8 mouse cellular contexts compared by ENCODE assay signal in the genomic region with DNA sequence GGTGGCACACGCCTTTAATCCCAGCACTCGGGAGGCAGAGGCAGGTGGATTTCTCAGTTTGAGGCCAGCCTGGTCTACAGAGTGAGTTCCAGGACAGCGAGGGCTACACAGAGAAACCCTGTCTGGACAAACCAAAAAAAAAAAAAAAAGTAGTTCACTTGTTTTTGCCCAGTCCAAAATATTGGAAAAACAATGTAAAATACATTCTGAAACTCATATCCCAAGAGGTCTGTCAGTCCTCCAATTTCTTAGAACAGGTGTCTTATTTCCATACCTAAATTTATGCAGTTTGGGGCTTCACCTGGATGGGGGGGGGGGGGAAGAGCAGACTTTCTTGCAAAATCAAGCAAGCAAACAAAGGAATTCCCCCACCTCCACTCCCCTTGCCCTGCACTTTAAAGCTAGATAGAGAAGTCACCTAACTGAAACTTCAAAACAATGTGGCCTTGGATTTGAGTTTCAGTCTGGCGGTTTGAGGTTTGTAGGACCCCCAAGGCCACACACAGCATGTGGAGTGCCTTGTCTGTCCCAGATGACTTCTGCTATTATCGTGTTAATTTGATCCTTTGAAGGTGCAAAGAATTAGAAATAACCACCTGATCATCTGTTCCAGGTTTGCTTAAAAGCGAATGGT. TPM values are rescaled to one million over a fixed set of nuclear protein-coding genes. Genes with fewer than 3 reads are reported as not detected.
DNase-seq lines count a peak whose midpoint lies in the region; ATAC-seq lines count a peak whose summit lies in the region.

No protein-coding gene starts in this region.

- H3K27me3 ChIP-seq in neural tube, embryonic 11.5 days (ENCODE audit: control insufficient read depth, insufficient read depth, low read length): no peaks in the 10 kb centered on the region
- no peaks in the 10 kb centered on the region for H3K27me3 ChIP-seq in embryonic facial prominence, embryonic 14.5 days (replicated peaks; ENCODE audit: control insufficient read depth, insufficient read depth, low read length)
- no peaks in the 10 kb centered on the region for H3K27me3 ChIP-seq in limb, embryonic 13.5 days
- H3K27me3 ChIP-seq in stomach, embryonic 15.5 days (replicated peaks): no peaks in the 10 kb centered on the region

- H3K27ac ChIP-seq in neural tube, embryonic 11.5 days (ENCODE audit: low read depth, low read length): no peak overlapping the region
- no peak overlapping the region for H3K27ac ChIP-seq in embryonic facial prominence, embryonic 14.5 days (replicated peaks; ENCODE audit: low read depth, low read length)
- no peak overlapping the region for H3K27ac ChIP-seq in limb, embryonic 13.5 days
- H3K27ac ChIP-seq in stomach, embryonic 15.5 days: no peak overlapping the region

- H3K4me3 ChIP-seq in neural tube, embryonic 11.5 days (ENCODE audit: low read depth, low read length): no peak overlapping the region
- H3K4me3 ChIP-seq in embryonic facial prominence, embryonic 14.5 days (ENCODE audit: low read depth, low read length): peak overlapping the region; percentile 12; the same call in 1 of the 2 replicates
- peak overlapping the region; percentile 19; the same call in 1 of the 2 replicates for H3K4me3 ChIP-seq in limb, embryonic 13.5 days
- peak overlapping the region; percentile 4; the same call in 1 of the 2 replicates for H3K4me3 ChIP-seq in stomach, embryonic 15.5 days (replicated peaks)

- WGBS in neural tube, embryonic 11.5 days: 49% methylated on average over 6 of the region's 6 CpGs
- 46% methylated on average over 6 of the region's 6 CpGs for WGBS in embryonic facial prominence, embryonic 14.5 days
- 49% methylated on average over 6 of the region's 6 CpGs for WGBS in limb, embryonic 13.5 days
- 49% methylated on average over 6 of the region's 6 CpGs for WGBS in stomach, embryonic 15.5 days

- H3K9ac ChIP-seq in neural tube, embryonic 11.5 days (ENCODE audit: low read length): no peak overlapping the region
- H3K9ac ChIP-seq in embryonic facial prominence, embryonic 14.5 days (ENCODE audit: low read depth, low read length): no peak overlapping the region
- H3K9ac ChIP-seq in limb, embryonic 13.5 days: no peak overlapping the region
- H3K9ac ChIP-seq in stomach, embryonic 15.5 days: no peak overlapping the region

- H3K9me3 ChIP-seq in neural tube, embryonic 11.5 days (ENCODE audit: control insufficient read depth, low read length): no peaks in the 10 kb centered on the region
- H3K9me3 ChIP-seq in embryonic facial prominence, embryonic 14.5 days (ENCODE audit: control insufficient read depth, low read length): no peaks in the 10 kb centered on the region
- no peaks in the 10 kb centered on the region for H3K9me3 ChIP-seq in limb, embryonic 13.5 days
- H3K9me3 ChIP-seq in stomach, embryonic 15.5 days: no peaks in the 10 kb centered on the region

- no peak for DNase-seq in neural tube, embryonic 11.5 days (ENCODE audit: low spot score)
- no peak for DNase-seq in neural tube, embryonic 10.5 days (ENCODE audit: extremely low spot score, low spot score)
- DNase-seq in embryonic facial prominence, embryonic 14.5 days (ENCODE audit: low spot score): no peak
- DNase-seq in gastrocnemius, postnatal 14 days: no peak
- no peak for DNase-seq in gastrocnemius, postnatal 36 days
- no peak for DNase-seq in layer of hippocampus, postnatal 14 days (ENCODE audit: low spot score in 2 of 2)

- intact Hi-C loops in gastrocnemius, postnatal 14 days (cut with DNase I; ENCODE audit: low total_unique reads): no loop called here
- intact Hi-C loops in gastrocnemius, postnatal 36 days (cut with DNase I): no loop called here

- ATAC-seq in neural tube, embryonic 11.5 days (ENCODE audit: insufficient read depth, low FRiP score, low TSS enrichment): no peak
- no peak for ATAC-seq in embryonic facial prominence, embryonic 14.5 days (ENCODE audit: low read depth)
- no peak for ATAC-seq in limb, embryonic 13.5 days (ENCODE audit: low FRiP score, low read depth)
- ATAC-seq in stomach, embryonic 15.5 days (ENCODE audit: insufficient read depth, low FRiP score, low read depth): no peak

- no peaks in the 10 kb centered on the region; the same call in 1 of the 2 replicates for H3K4me1 ChIP-seq in neural tube, embryonic 11.5 days (ENCODE audit: control insufficient read depth, insufficient read depth, low read length)
- H3K4me1 ChIP-seq in embryonic facial prominence, embryonic 14.5 days (ENCODE audit: control insufficient read depth, insufficient read depth, low read length): peaks cover 12% of the 10 kb centered on the region
- peaks cover 11% of the 10 kb centered on the region for H3K4me1 ChIP-seq in limb, embryonic 13.5 days
- H3K4me1 ChIP-seq in stomach, embryonic 15.5 days: peaks cover 6% of the 10 kb centered on the region

- H3K36me3 ChIP-seq in neural tube, embryonic 11.5 days (ENCODE audit: control insufficient read depth, insufficient read depth, low read length): no peaks in the 10 kb centered on the region
- no peaks in the 10 kb centered on the region for H3K36me3 ChIP-seq in embryonic facial prominence, embryonic 14.5 days (ENCODE audit: control insufficient read depth, insufficient read depth, low read length)
- no peaks in the 10 kb centered on the region for H3K36me3 ChIP-seq in limb, embryonic 13.5 days
- H3K36me3 ChIP-seq in stomach, embryonic 15.5 days: no peaks in the 10 kb centered on the region

- peak overlapping the region; percentile 40 for H3K4me2 ChIP-seq in neural tube, embryonic 11.5 days (ENCODE audit: low read depth)
- peak overlapping the region; percentile 41 for H3K4me2 ChIP-seq in embryonic facial prominence, embryonic 14.5 days (ENCODE audit: low read depth, low read length)
- H3K4me2 ChIP-seq in limb, embryonic 13.5 days (replicated peaks): peak overlapping the region; percentile 53
- peak overlapping the region; percentile 53 for H3K4me2 ChIP-seq in stomach, embryonic 15.5 days

RNA-seq across cellular contexts. Expression of gene Kras, which starts 25.7 kb away (rescaled TPM):
- 111 and 119 TPM in 2 replicates for polyA plus RNA-seq in neural tube, embryonic 11.5 days (2014; fragmentation: Nextera tagmentation; extraction: Ambion mirVana)
- polyA plus RNA-seq in embryonic facial prominence, embryonic 14.5 days (2014; fragmentation: Nextera tagmentation; extraction: Ambion mirVana): 70.4 and 71.3 TPM in 2 replicates
- polyA plus RNA-seq in limb, embryonic 13.5 days (2015; fragmentation: Nextera tagmentation; extraction: Ambion mirVana): 68.6 and 74.9 TPM in 2 replicates
- polyA plus RNA-seq in stomach, embryonic 15.5 days (2015; fragmentation: Nextera tagmentation; extraction: Ambion mirVana): 65.8 and 66.8 TPM in 2 replicates
- total RNA-seq in gastrocnemius, postnatal 14 days (2021): 10 to 100 TPM; 18.1 to 19.7 TPM
- total RNA-seq in gastrocnemius, postnatal 36 days (2021): 10 to 100 TPM; 12.5 to 15.9 TPM
- total RNA-seq in layer of hippocampus, postnatal 14 days (2021): 10 to 100 TPM; 70.7 to 77.2 TPM
